Mouse (Mus musculus) midbrain, postnatal 0 days (tissue): ENCODE results near the gene Nrip3. TPM values are rescaled to one million over a fixed set of nuclear protein-coding genes. Genes with fewer than 3 reads are reported as not detected.

ENCODE experiments used
- ATAC-seq: fragments of 200-750 bp; cut with Nextera tagmentation; 2 replicates; pipeline ENCODE4 v1.8.0; 2017; ENCODE audit warnings: moderate number of reproducible peaks, mild to moderate bottlenecking, moderate TSS enrichment, moderate library complexity; ENCODE audit not compliant: low FRiP score
- DNase-seq: peaks from one replicate; pipeline ENCODE4 v3.0.0-alpha.2; 2015; ENCODE audit warnings: low spot score
- H3K27ac ChIP-seq: fragments of 300-500 bp; sonication (generic); 2 replicates; pipeline ENCODE4 v1.5.1; 2014; ENCODE audit warnings: low read depth, mild to moderate bottlenecking, low read length, mixed read lengths
- H3K27me3 ChIP-seq: fragments of 300-500 bp; sonication (generic); 2 replicates; pipeline ENCODE4 v1.6.1; 2014; ENCODE audit warnings: low read length, control low read depth, mixed read lengths; ENCODE audit not compliant: insufficient read depth
- H3K36me3 ChIP-seq: fragments of 300-500 bp; sonication (generic); 2 replicates; pipeline ENCODE4 v1.6.1; 2014; ENCODE audit warnings: low read length, control low read depth, mixed read lengths; ENCODE audit not compliant: insufficient read depth
- H3K4me1 ChIP-seq: fragments of 300-500 bp; sonication (generic); 2 replicates; pipeline ENCODE4 v1.6.1; 2014; ENCODE audit warnings: mild to moderate bottlenecking, control low read depth, antibody characterized with exemption, low read length, mixed read lengths; ENCODE audit not compliant: insufficient read depth
- H3K4me2 ChIP-seq: fragments of 300-500 bp; sonication (generic); 2 replicates; pipeline ENCODE4 v1.6.1; 2014; ENCODE audit warnings: low read depth, mild to moderate bottlenecking, low read length, mixed read lengths; ENCODE audit not compliant: poor library complexity, severe bottlenecking
- H3K4me3 ChIP-seq: fragments of 300-500 bp; sonication (generic); 2 replicates; pipeline ENCODE4 v1.5.1; 2014; ENCODE audit warnings: low read depth, mild to moderate bottlenecking, low read length, moderate library complexity
- H3K9ac ChIP-seq: fragments of 300-500 bp; sonication (generic); replicated peaks from 2 replicates; pipeline ENCODE4 v1.6.1; 2014; ENCODE audit warnings: mild to moderate bottlenecking, low read length, moderate library complexity, mixed read lengths; ENCODE audit not compliant: poor library complexity, severe bottlenecking
- H3K9me3 ChIP-seq: fragments of 300-500 bp; sonication (generic); 2 replicates; pipeline ENCODE4 v1.6.1; 2016; ENCODE audit warnings: low read length, control low read depth
- CTCF ChIP-seq: IDR thresholded peaks from 2 replicates; pipeline ENCODE4 v1.5.1; 2016; ENCODE audit warnings: antibody characterized with exemption, mild to moderate bottlenecking
- WGBS: fragments of 180-500 bp; shearing (Covaris S2); extraction: QIAGEN DNeasy Blood & Tissue Kit; methylation state at CpG from one replicate; pipeline ENCODE4 v1.1.7; 2014; 5-methylcytosine and 5-hydroxymethylcytosine counted together
- polyA plus RNA-seq: library from polyadenylated mRNA; unstranded; fragments of >200 nt; fragmentation: Nextera tagmentation; extraction: Ambion mirVana; gene quantifications from 2 replicates; pipeline ENCODE4 v1.2.1, GENCODE M21; 2015
- total RNA-seq: library from RNA; depleted of rRNA; stranded (reverse); fragments of >200 nt; gene quantifications from 2 replicates; pipeline ENCODE4 v1.2.3, GENCODE M21; 2014

Nrip3 gene
- total and polyA plus RNA-seq, 2 experiments from 2014 or later = 21.7 to 38.5 TPM

DNA sequence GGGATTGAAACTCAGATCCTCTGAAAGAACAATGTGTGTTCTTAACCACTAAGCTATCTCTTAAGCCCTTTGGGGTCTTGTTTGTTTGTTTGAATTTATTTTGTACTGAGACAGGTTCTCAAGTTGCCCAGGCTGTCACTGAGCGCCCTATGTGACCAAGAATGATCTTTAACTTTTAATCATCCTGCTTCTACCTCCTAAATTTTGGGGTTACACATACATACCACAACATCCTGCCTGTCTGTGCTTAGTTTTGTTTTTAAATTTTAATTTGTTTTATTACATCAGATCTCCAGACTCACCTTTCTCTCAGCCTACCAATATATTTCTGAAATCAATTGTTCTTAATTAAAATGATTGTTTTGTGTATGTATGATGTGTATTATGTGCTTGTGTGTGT, 40.8 kb downstream of the Nrip3 start:
- 93% methylated on average over 1 of the region's 1 CpGs for WGBS
- peaks cover 61% of the 10 kb centered on the region for H3K36me3 ChIP-seq
- TF ChIP-seq CTCF = no peak

GRCm38 (mm10) chr7:109739822-109740370, 41.9 kb downstream of the Nrip3 start:
- H3K36me3 ChIP-seq = peaks cover 64% of the 10 kb centered on the region
- WGBS = 91% methylated on average over 5 of the region's 5 CpGs
- no peak for DNase-seq

More for the DNA sequence above, 40.8 kb downstream of the Nrip3 start:
- ATAC-seq (no peak), DNase-seq (no peak)
- no peak overlapping the region for H3K27ac ChIP-seq
- no peak overlapping the region for H3K4me3 ChIP-seq
- no peaks in the 10 kb centered on the region for H3K27me3 ChIP-seq
- no peak overlapping the region for H3K4me2 ChIP-seq
- H3K4me1 ChIP-seq = no peaks in the 10 kb centered on the region
- no peak overlapping the region for H3K9ac ChIP-seq
- no peaks in the 10 kb centered on the region for H3K9me3 ChIP-seq

DNA sequence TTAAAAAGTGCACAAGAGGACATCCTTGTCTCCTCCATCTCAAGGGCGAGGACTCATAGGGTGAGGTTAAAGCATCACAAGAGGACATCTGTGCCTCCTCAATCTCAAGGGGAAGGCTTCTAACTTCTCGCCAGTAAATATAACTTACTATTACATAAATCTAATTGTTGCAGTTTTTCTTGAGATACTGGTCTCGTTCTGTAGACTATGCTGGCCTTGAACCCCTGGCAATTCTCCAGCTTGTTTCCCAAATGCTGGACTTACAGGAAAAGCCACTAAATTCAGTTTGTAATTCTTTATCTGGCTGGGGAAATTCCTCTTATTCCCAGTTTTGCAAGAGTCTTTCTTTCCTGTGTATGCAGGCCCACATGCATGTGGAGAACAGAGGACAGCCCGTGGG, 47.0 kb downstream of the Nrip3 start:
- Histone ChIP-seq H3K4me3 (no peak overlapping the region), H3K36me3 (peaks cover 27% of the 10 kb centered on the region), H3K27ac (no peak overlapping the region), H3K9ac (no peak overlapping the region), H3K9me3 (no peaks in the 10 kb centered on the region), H3K4me1 (no peaks in the 10 kb centered on the region), H3K4me2 (no peak overlapping the region), H3K27me3 (no peaks in the 10 kb centered on the region)
- DNase-seq (no peak), ATAC-seq (no peak)
- TF ChIP-seq CTCF = no peak
- WGBS = 94% methylated on average over 4 of the region's 4 CpGs

More at GRCm38 (mm10) chr7:109739822-109740370, 41.9 kb downstream of the Nrip3 start:
- Histone ChIP-seq H3K4me1 (no peaks in the 10 kb centered on the region), H3K4me2 (no peak overlapping the region), H3K4me3 (no peak overlapping the region), H3K9ac (no peak overlapping the region), H3K27ac (no peak overlapping the region), H3K9me3 (no peaks in the 10 kb centered on the region), H3K27me3 (no peaks in the 10 kb centered on the region)
- ATAC-seq = no peak
- no peak for TF ChIP-seq CTCF

GRCm38 (mm10) chr7:109731626-109732025, 50.2 kb downstream of the Nrip3 start, which contains the start of gene Ascl3:
TSS of gene Ascl3 (minus strand) at chr7:109731726.
- Histone ChIP-seq H3K9me3 (no peaks in the 10 kb centered on the region), H3K9ac (no peak within 1 kb of the TSS), H3K4me3 (no peak within 1 kb of the TSS), H3K36me3 (peaks cover 15% of the 10 kb centered on the region; the same call in 1 of the 2 replicates), H3K4me1 (0 out of 2 replicates have a peak, but pooled peaks cover 3% of the 10 kb centered on the region), H3K27me3 (no peaks in the 10 kb centered on the region), H3K27ac (no peak within 1 kb of the TSS), H3K4me2 (no peak within 1 kb of the TSS)
- TF ChIP-seq CTCF = no peak
- WGBS = 90% methylated on average over 5 of the region's 5 CpGs
- no peak for ATAC-seq
- no peak for DNase-seq

- ATAC-seq (no peak), DNase-seq (no peak)
- H3K4me3 ChIP-seq = no peak within 1 kb of the TSS
- no peak within 1 kb of the TSS for H3K27ac ChIP-seq
- no peak for TF ChIP-seq CTCF
- no peak within 1 kb of the TSS for H3K9ac ChIP-seq
- no peaks in the 10 kb centered on the region for H3K27me3 ChIP-seq
- no peaks in the 10 kb centered on the region for H3K36me3 ChIP-seq
- no peaks in the 10 kb centered on the region for H3K4me1 ChIP-seq
- WGBS = 96% methylated on average over 5 of the region's 5 CpGs
- H3K4me2 ChIP-seq = no peak within 1 kb of the TSS
- no peaks in the 10 kb centered on the region for H3K9me3 ChIP-seq
Observed at GRCm38 (mm10) chr7:109723697-109724096, 58.1 kb downstream of the Nrip3 start, which contains the start of gene BC051019. TSS of gene BC051019 (minus strand) at chr7:109723850.

GRCm38 (mm10) chr7:109723114-109723513, 58.7 kb downstream of the Nrip3 start:
- H3K4me3 ChIP-seq = no peak overlapping the region
- H3K36me3 ChIP-seq = no peaks in the 10 kb centered on the region
- H3K9me3 ChIP-seq = no peaks in the 10 kb centered on the region
- ATAC-seq (no peak), DNase-seq (no peak)
- H3K27ac ChIP-seq = no peak overlapping the region
- TF ChIP-seq CTCF = no peak
- WGBS = 93% methylated on average over 8 of the region's 8 CpGs
- no peaks in the 10 kb centered on the region for H3K27me3 ChIP-seq
- no peak overlapping the region for H3K9ac ChIP-seq
- no peak overlapping the region for H3K4me2 ChIP-seq
- H3K4me1 ChIP-seq = no peaks in the 10 kb centered on the region
